Mouse (Mus musculus) neutrophil, adult 5-6 weeks (primary cell): ENCODE results near the gene Pros1. TPM values are rescaled to one million over a fixed set of nuclear protein-coding genes. Genes with fewer than 3 reads are reported as not detected.

Experiments
- ATAC-seq: fragments of 151-379, 151-347 bp; 2 replicates; pipeline ENCODE4 v1.8.0; 2017; ENCODE audit warnings: mild to moderate bottlenecking, moderate TSS enrichment; ENCODE audit not compliant: insufficient number of reproducible peaks, poor library complexity, low FRiP score, severe bottlenecking; ENCODE audit errors: extremely low read depth
- total RNA-seq: library from RNA; stranded (forward); fragments of 200-1000 nt; gene quantifications from 2 replicates; pipeline ENCODE4 v1.2.3, GENCODE M21; 2017

The Pros1 gene
- total RNA-seq: 5.6 and 7.1 TPM in 2 replicates

DNA sequence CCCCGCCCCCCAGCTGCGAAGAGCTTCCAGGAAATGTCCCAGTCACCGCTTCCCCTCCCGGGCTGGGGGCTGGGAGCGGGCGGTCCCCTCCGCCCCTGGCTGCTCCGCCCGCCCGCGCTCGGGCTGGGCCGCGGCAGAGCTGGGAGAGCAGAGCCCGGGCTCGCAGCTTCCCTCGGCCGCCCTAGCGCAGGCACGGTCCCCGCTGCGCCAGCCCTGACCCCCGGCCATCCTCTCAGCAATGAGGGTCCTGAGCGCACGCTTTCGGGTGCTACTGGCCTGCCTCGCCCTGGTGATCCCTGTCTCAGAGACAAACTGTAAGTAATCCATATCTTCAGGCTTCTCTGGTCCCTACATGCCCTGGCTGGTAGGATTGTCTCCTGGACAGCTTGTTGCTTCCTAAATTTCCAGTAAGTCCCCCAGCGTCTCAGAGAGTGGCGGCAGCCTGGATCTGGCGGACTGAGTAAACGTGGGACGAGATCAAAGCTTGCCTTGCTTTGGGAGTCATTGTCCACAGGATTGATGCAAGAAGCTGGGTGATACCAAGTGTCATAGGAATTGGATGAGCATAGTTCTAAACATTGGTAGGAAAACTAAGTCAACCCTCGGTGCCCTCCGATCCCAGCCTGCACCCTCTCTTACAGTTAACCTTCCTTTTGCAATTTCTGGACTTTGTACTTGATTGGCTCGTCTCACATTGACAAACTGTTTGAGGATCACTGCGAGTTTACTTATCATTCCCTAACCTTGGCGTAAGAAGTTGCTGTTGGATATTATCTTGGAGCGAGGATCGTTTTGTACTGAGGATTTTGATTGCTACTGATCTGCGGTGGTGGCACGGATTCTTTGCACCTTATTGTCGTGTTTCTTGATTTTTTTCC is at the start of gene Pros1:
TSS of gene Pros1 (plus strand) at position 117 of the 878 bp plus-strand sequence.
- ATAC-seq: 0 out of 2 replicates have a peak, but pooled peaks have one; percentile 36

DNA sequence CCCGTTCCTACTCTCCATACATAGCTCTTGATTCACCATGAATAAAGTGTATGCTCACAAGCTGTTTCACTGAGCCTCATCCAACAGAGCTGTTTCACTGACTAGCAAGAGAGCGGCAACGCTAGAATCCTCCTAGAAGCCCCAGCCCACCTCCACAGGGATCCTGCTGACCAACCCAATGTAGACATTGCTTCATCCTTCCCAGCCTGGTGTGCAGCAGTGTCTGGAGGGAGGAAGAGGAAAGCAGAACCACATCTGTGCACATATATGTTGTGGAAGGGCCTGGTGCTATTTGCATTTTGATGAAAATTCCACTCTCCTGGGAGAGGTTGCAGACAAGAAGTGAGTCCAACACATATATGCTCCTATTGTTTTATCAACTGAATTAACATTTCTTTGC is 49.5 kb upstream of the Pros1 start:
- no peak for ATAC-seq

DNA sequence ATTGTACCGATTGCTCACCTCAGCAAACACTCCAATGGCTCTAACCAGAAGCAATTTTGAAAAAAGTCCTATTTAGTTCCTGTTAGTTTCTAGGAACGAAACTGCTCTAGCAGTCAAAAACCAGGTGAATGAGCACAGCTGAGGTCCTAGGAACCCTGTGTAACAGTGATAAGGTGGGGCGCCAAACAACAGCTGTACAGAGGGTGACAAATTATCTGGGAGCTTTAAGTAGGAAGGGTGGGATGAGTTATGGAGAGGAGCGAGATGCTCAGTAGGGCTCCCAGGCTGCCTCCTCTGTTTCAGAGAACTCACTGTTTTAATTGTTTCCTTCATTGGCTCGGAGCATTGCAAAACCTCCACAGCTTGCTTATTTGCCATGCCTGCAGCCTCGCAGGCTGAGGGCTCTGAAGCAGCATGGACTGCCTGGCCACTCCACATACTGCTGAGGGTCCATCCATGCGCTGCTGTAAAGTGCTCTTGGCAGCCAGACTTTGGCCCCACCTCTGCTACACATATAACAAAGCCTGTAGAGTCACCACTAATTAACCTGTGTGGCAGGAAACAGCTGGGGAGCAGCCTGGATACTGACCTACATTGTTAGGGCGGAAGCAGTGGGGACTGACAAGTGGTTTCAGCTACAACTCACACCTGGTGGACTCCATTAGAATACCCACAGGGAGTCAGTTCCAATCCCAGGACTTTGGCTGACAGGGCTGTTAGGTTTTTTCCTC is 46.7 kb upstream of the Pros1 start:
- ATAC-seq: no peak

DNA sequence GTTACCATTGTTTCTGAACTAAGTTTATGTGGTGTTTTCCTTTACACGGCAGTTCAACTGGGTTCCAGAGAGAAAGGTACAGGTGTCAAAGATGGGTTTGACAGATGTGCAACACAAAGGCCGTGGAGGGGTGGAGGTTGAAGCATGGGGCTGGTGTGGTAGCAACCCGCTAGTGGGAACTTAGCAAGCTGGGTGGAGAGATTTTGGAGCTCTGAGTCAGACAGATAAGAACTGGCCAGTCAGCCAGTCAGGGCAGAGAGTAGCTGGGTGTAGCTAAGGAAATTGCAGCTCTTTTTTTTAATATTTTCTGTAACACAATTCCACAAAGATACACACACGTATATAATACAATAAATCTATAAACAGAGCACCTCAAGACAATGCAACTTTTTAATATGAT is 43.3 kb upstream of the Pros1 start:
- ATAC-seq: no peak

GRCm38 (mm10) chr16:62813790-62814189 is 40.3 kb upstream of the Pros1 start:
- ATAC-seq: no peak

DNA sequence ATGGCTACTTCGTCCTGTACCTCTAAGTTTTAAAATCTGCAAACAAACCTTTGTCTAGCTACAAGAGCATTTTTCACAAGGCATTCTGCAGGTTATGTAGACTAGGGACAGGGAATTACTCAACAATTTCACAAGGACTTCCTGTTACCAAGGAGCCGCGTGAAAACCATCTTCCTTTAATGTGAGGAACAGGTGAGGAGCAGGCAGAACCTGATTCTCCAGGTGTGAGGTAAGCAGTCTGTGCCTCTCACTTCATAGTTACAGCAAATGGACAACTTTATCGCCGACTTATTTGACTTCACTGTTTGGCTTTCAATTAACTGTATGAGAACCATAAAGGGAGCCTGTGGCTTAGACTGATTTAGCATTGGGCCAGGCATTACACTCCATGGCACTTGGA is 39.6 kb upstream of the Pros1 start, which contains the start of gene Stx19:
TSS of gene Stx19 (plus strand) at position 186 of the 400 bp plus-strand sequence.
- no peak for ATAC-seq

- ATAC-seq: no peak
Measured at GRCm38 (mm10) chr16:62822472-62822871, 31.6 kb upstream of the Pros1 start.

GRCm38 (mm10) chr16:62826156-62827001 is 27.7 kb upstream of the Pros1 start:
- ATAC-seq: peak; percentile 91

DNA sequence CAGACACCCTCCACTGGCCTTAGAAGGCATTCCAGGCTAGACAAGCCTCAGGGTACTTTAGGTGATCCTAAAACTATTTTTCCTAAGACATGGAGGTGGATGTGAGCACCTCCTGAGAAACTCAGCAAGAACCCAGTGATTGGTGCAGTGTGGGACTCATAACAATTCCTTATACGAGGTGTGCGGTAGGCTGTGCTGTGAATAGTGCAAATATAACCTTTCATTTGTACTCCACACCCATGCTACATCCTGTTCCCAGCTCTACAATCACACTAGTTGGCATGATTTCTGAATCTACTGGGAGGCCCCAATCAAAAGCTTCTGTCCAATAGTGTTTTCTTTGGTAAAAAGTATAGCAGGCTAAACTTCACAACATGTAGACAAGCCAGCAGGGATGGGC is 22.1 kb upstream of the Pros1 start:
- ATAC-seq: no peak

- ATAC-seq: peak; percentile 96
Measured at GRCm38 (mm10) chr16:62832481-62832880, 21.6 kb upstream of the Pros1 start.

- peak; percentile 34; the same call in 1 of the 2 replicates for ATAC-seq
Measured at GRCm38 (mm10) chr16:62834016-62834735, 19.9 kb upstream of the Pros1 start.

- no peak for ATAC-seq
Measured at GRCm38 (mm10) chr16:62845341-62845740, 8.8 kb upstream of the Pros1 start.

- peak; percentile 100 for ATAC-seq
Measured at GRCm38 (mm10) chr16:62846498-62847312, 7.4 kb upstream of the Pros1 start, which contains the start of gene Arl13b. Gene Arl13b, minus strand, starts transcription at chr16:62847040.

DNA sequence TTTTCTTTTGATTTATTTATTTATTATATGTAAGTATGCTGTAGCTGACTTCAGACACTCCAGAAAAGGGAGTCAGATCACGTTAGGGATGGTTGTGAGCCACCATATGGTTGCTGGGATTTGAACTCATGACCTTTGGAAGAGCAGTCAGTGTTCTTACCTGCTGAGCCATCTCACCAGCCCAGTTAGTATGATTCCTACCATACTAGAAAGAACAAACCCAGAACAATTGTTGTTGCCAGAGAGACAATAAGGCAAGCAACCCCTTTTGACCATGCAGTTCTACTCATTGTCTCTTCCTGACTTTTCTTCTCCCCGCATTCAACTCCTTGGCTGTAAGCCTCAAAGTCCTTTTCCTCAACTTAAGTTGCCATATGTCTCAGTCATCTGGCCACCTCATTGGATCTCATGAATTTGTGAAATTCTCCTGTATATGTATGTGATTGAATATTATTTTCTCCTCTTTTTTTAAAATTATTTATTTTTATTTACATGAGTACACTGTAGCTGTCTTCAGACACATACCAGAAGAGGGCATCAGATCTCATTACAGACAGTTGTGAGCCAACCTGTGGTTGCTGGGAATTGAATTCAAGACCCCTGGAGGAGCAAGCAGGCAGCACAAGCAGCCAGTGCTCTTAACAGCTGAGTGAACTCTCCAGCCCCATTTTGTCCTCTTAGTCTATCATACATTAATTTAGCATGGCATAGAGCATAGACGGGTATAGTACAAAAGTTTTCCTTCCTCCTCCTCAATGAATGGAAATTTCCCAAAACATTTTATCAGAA is 1.4 kb upstream of the Pros1 start:
- no peak for ATAC-seq

DNA sequence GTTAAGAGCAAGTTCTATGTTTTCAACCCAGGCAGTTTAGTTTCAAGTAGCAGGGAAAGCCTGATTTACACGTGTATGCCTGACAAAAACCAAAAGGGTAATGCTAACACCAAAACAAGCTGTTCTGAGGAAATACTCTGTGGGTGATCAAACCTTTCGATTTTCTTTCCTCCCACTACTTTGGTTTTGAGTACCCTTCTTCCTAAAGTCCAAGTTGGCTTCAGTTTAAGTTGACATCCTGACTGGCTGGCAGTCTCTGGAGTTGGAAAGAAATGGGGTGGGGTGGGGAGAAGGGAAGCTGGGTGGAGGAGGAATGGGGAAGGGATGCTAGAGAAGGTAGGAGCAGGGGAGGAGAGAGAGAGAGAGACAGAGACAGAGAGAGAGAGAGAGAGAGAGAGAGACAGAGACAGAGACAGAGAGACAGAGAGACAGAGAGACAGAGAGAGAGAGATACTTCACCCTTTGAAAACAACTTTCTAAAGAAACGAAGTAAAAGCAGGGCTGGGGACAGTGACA is 438 bp upstream of the Pros1 start:
- no peak for ATAC-seq

DNA sequence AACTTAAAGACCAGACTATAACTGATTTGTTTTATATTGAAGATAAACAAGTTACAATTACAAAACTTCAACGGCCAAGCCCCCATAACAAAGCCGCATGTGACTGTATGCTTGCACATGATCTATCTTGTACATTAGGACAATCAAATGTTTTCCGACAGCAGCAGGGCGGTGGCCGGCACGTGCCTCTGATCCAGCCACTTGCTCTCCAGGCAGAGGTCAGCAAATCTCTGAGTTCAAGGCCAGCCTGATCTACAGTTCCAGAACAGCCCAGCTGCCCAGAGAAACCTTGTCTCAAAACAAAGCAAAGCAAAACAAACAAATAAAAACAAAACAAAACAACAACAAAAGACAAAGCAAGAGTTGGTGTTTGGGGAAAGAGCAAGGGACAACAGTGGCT is 1.3 kb downstream of the Pros1 start:
- ATAC-seq: no peak

GRCm38 (mm10) chr16:62856273-62856672 is 2.2 kb downstream of the Pros1 start:
- ATAC-seq: no peak
